Mouse (Mus musculus) embryonic facial prominence, embryonic 12.5 days (tissue): Measurements from ENCODE around the gene Minos1. TPM values are rescaled to one million over a fixed set of nuclear protein-coding genes. Genes with fewer than 3 reads are reported as not detected.
A peak's percentile ranks its signal among the peaks of the same experiment; 100 is the strongest.

Source experiments
- ATAC-seq: fragments of 200-750 bp; cut with Nextera tagmentation; 2 replicates; pipeline ENCODE4 v1.8.0; 2017; ENCODE audit not compliant: insufficient number of reproducible peaks, insufficient read depth, low FRiP score, low TSS enrichment
- H3K27ac ChIP-seq: fragments of 300-500 bp; sonication (generic); 2 replicates; pipeline ENCODE4 v1.5.1; 2016; ENCODE audit warnings: mild to moderate bottlenecking
- H3K27me3 ChIP-seq: fragments of 300-500 bp; sonication (generic); 2 replicates; pipeline ENCODE4 v1.6.1; 2016; ENCODE audit warnings: mild to moderate bottlenecking, moderate library complexity
- H3K36me3 ChIP-seq: fragments of 300-500 bp; sonication (generic); 2 replicates; pipeline ENCODE4 v1.6.1; 2016; ENCODE audit warnings: mild to moderate bottlenecking
- H3K4me1 ChIP-seq: fragments of 300-500 bp; sonication (generic); 2 replicates; pipeline ENCODE4 v1.6.1; 2016
- H3K4me2 ChIP-seq: fragments of 300-500 bp; sonication (generic); replicated peaks from 2 replicates; pipeline ENCODE4 v1.6.1; 2016; ENCODE audit warnings: mild to moderate bottlenecking, moderate library complexity
- H3K4me3 ChIP-seq: fragments of 300-500 bp; sonication (generic); 2 replicates; pipeline ENCODE4 v1.5.1; 2016; ENCODE audit warnings: mild to moderate bottlenecking
- H3K9ac ChIP-seq: fragments of 300-500 bp; sonication (generic); 2 replicates; pipeline ENCODE4 v1.6.1; 2016; ENCODE audit warnings: mild to moderate bottlenecking, moderate library complexity
- H3K9me3 ChIP-seq: fragments of 300-500 bp; sonication (generic); 2 replicates; pipeline ENCODE4 v1.6.1; 2016; ENCODE audit warnings: mild to moderate bottlenecking, moderate library complexity
- WGBS: fragments of 180-500 bp; shearing (Covaris S2); methylation state at CpG from one replicate; pipeline ENCODE4 v1.1.7; 2016; 5-methylcytosine and 5-hydroxymethylcytosine counted together
- polyA plus RNA-seq: library from polyadenylated mRNA; unstranded; fragments of >200 nt; fragmentation: Nextera tagmentation; extraction: Ambion mirVana; gene quantifications from 2 replicates; pipeline ENCODE4 v1.2.1, GENCODE M21; 2016

Minos1 gene
- polyA plus RNA-seq, 1 experiment from 2014 or later: 505 TPM

GRCm38 (mm10) chr4:139079439-139079838, 51.5 kb downstream of the Minos1 start:
- Histone ChIP-seq H3K9ac (no peak overlapping the region), H3K4me1 (peaks cover 30% of the 10 kb centered on the region), H3K36me3 (0 out of 2 replicates have a peak, but pooled peaks cover 9% of the 10 kb centered on the region), H3K9me3 (no peaks in the 10 kb centered on the region), H3K4me3 (no peak overlapping the region), H3K27ac (no peak overlapping the region), H3K27me3 (peaks cover 33% of the 10 kb centered on the region), H3K4me2 (no peak overlapping the region)
- ATAC-seq: no peak
- 84% methylated on average over 11 of the region's 11 CpGs for WGBS

GRCm38 (mm10) chr4:139078726-139079125, 52.2 kb downstream of the Minos1 start:
- Histone ChIP-seq H3K4me1 (peaks cover 29% of the 10 kb centered on the region), H3K27me3 (peaks cover 40% of the 10 kb centered on the region), H3K27ac (no peak overlapping the region), H3K9ac (no peak overlapping the region), H3K4me2 (no peak overlapping the region), H3K9me3 (no peaks in the 10 kb centered on the region), H3K36me3 (0 out of 2 replicates have a peak, but pooled peaks cover 5% of the 10 kb centered on the region), H3K4me3 (no peak overlapping the region)
- ATAC-seq: no peak
- WGBS: 13% methylated on average over 4 of the region's 4 CpGs

- Histone ChIP-seq H3K27ac (no peak overlapping the region), H3K4me1 (peaks cover 25% of the 10 kb centered on the region), H3K9ac (no peak overlapping the region), H3K36me3 (0 out of 2 replicates have a peak, but pooled peaks cover 5% of the 10 kb centered on the region), H3K4me3 (no peak overlapping the region), H3K4me2 (no peak overlapping the region), H3K27me3 (peaks cover 45% of the 10 kb centered on the region), H3K9me3 (no peaks in the 10 kb centered on the region)
- no peak for ATAC-seq
- WGBS: 31% methylated on average over 2 of the region's 2 CpGs
These were observed 52.6 kb downstream of the Minos1 start for GRCm38 (mm10) chr4:139078313-139078712.

GRCm38 (mm10) chr4:139075915-139076314, 55.0 kb downstream of the Minos1 start:
- ATAC-seq: no peak
- Histone ChIP-seq H3K9me3 (no peaks in the 10 kb centered on the region), H3K36me3 (no peaks in the 10 kb centered on the region), H3K27ac (no peak overlapping the region), H3K4me3 (peak overlapping the region; percentile 63), H3K4me2 (peak overlapping the region; percentile 94), H3K9ac (no peak overlapping the region), H3K27me3 (peaks cover 59% of the 10 kb centered on the region), H3K4me1 (0 out of 2 replicates have a peak, but pooled peaks cover 13% of the 10 kb centered on the region)
- WGBS: 14% methylated on average over 5 of the region's 5 CpGs

- Histone ChIP-seq H3K4me3 (peak within 1 kb of the TSS; percentile 63), H3K4me1 (0 out of 2 replicates have a peak, but pooled peaks cover 13% of the 10 kb centered on the region), H3K9me3 (no peaks in the 10 kb centered on the region), H3K9ac (peak within 1 kb of the TSS; percentile 64), H3K27me3 (peaks cover 59% of the 10 kb centered on the region), H3K27ac (no peak within 1 kb of the TSS), H3K4me2 (peak within 1 kb of the TSS; percentile 94), H3K36me3 (no peaks in the 10 kb centered on the region)
- 1% methylated on average over 59 of the region's 77 CpGs for WGBS
- ATAC-seq: 0 out of 2 replicates have a peak, but pooled peaks have one; percentile 17
These were observed 55.7 kb downstream of the Minos1 start, which contains the start of gene Htr6 for GRCm38 (mm10) chr4:139075041-139075711. TSS of gene Htr6 (minus strand) at chr4:139075570.

GRCm38 (mm10) chr4:139074060-139074459, 56.9 kb downstream of the Minos1 start:
- Histone ChIP-seq H3K36me3 (no peaks in the 10 kb centered on the region), H3K4me1 (0 out of 2 replicates have a peak, but pooled peaks cover 13% of the 10 kb centered on the region), H3K9me3 (no peaks in the 10 kb centered on the region), H3K9ac (no peak overlapping the region), H3K4me3 (peak overlapping the region; percentile 63), H3K27me3 (peaks cover 56% of the 10 kb centered on the region), H3K27ac (no peak overlapping the region), H3K4me2 (peak overlapping the region; percentile 94)
- 20% methylated on average over 29 of the region's 29 CpGs for WGBS
- no peak for ATAC-seq

- H3K27ac ChIP-seq: no peak overlapping the region
- H3K4me1 ChIP-seq: no peaks in the 10 kb centered on the region
- WGBS: 40% methylated on average over 4 of the region's 4 CpGs
- no peak overlapping the region for H3K4me3 ChIP-seq
- H3K9me3 ChIP-seq: no peaks in the 10 kb centered on the region
- H3K36me3 ChIP-seq: no peaks in the 10 kb centered on the region
- no peak for ATAC-seq
- no peak overlapping the region for H3K4me2 ChIP-seq
- H3K27me3 ChIP-seq: peaks cover 14% of the 10 kb centered on the region
- no peak overlapping the region for H3K9ac ChIP-seq
These were observed 62.6 kb downstream of the Minos1 start for GRCm38 (mm10) chr4:139068287-139068686.

GRCm38 (mm10) chr4:139064831-139065230, 66.1 kb downstream of the Minos1 start:
- no peak overlapping the region for H3K27ac ChIP-seq
- H3K4me1 ChIP-seq: no peaks in the 10 kb centered on the region
- H3K9me3 ChIP-seq: no peaks in the 10 kb centered on the region
- no peak overlapping the region for H3K9ac ChIP-seq
- H3K36me3 ChIP-seq: no peaks in the 10 kb centered on the region
- H3K27me3 ChIP-seq: no peaks in the 10 kb centered on the region
- H3K4me3 ChIP-seq: no peak overlapping the region
- no peak overlapping the region for H3K4me2 ChIP-seq
- ATAC-seq: no peak
- 85% methylated on average over 5 of the region's 5 CpGs for WGBS

- Histone ChIP-seq H3K4me1 (no peaks in the 10 kb centered on the region), H3K4me2 (no peak overlapping the region), H3K9ac (no peak overlapping the region), H3K27me3 (0 out of 2 replicates have a peak, but pooled peaks cover 3% of the 10 kb centered on the region), H3K9me3 (no peaks in the 10 kb centered on the region), H3K27ac (no peak overlapping the region), H3K36me3 (no peaks in the 10 kb centered on the region), H3K4me3 (no peak overlapping the region)
- ATAC-seq: no peak
- 8% methylated on average over 7 of the region's 7 CpGs for WGBS
These were observed 71.3 kb downstream of the Minos1 start for GRCm38 (mm10) chr4:139059569-139059968.

- no peak for ATAC-seq
- no peak overlapping the region for H3K4me3 ChIP-seq
- no peaks in the 10 kb centered on the region for H3K9me3 ChIP-seq
- H3K27me3 ChIP-seq: 0 out of 2 replicates have a peak, but pooled peaks cover 3% of the 10 kb centered on the region
- H3K4me2 ChIP-seq: no peak overlapping the region
- 90% methylated on average over 5 of the region's 5 CpGs for WGBS
- no peaks in the 10 kb centered on the region for H3K4me1 ChIP-seq
- H3K9ac ChIP-seq: no peak overlapping the region
- no peak overlapping the region for H3K27ac ChIP-seq
- no peaks in the 10 kb centered on the region for H3K36me3 ChIP-seq
These were observed 72.9 kb downstream of the Minos1 start for GRCm38 (mm10) chr4:139058029-139058428.

- no peaks in the 10 kb centered on the region for H3K4me1 ChIP-seq
- H3K4me3 ChIP-seq: no peak overlapping the region
- H3K4me2 ChIP-seq: no peak overlapping the region
- H3K27me3 ChIP-seq: 0 out of 2 replicates have a peak, but pooled peaks cover 3% of the 10 kb centered on the region
- H3K9ac ChIP-seq: no peak overlapping the region
- whole genome bisulfite sequencing: 74% methylated on average over 5 of the region's 5 CpGs
- no peak overlapping the region for H3K27ac ChIP-seq
- ATAC-seq: no peak
- H3K36me3 ChIP-seq: no peaks in the 10 kb centered on the region
- H3K9me3 ChIP-seq: no peaks in the 10 kb centered on the region
These were observed 73.6 kb downstream of the Minos1 start for GRCm38 (mm10) chr4:139057291-139057690.

GRCm38 (mm10) chr4:139055744-139056143, 75.2 kb downstream of the Minos1 start:
- no peak for ATAC-seq
- H3K9ac ChIP-seq: no peak overlapping the region
- H3K27me3 ChIP-seq: 0 out of 2 replicates have a peak, but pooled peaks cover 3% of the 10 kb centered on the region
- WGBS: 67% methylated on average over 3 of the region's 3 CpGs
- H3K4me1 ChIP-seq: no peaks in the 10 kb centered on the region
- no peak overlapping the region for H3K4me3 ChIP-seq
- no peak overlapping the region for H3K4me2 ChIP-seq
- no peak overlapping the region for H3K27ac ChIP-seq
- no peaks in the 10 kb centered on the region for H3K9me3 ChIP-seq
- no peaks in the 10 kb centered on the region for H3K36me3 ChIP-seq
